Mouse (Mus musculus): ENCODE data around the gene Prkca. TPM values are rescaled to one million over a fixed set of nuclear protein-coding genes. Genes with fewer than 3 reads are reported as not detected.

Gene Prkca
- polyA plus RNA-seq, 1 experiment from 2014 or later = 5.3 TPM

GRCm38 (mm10) chr11:108112437-108112836 lies 231.3 kb downstream of the Prkca start:
- ATAC-seq (no peak), DNase-seq (ENCODE audit: low spot score) (no peak)
- WGBS = 48% methylated on average over 3 of the region's 3 CpGs
- Histone ChIP-seq H3K9ac (ENCODE audit: low read length) (no peak overlapping the region), H3K4me2 (ENCODE audit: low read length) (no peak overlapping the region), H3K4me1 (ENCODE audit: control insufficient read depth, insufficient read depth, low read length) (no peaks in the 10 kb centered on the region), H3K9me3 (replicated peaks; ENCODE audit: control insufficient read depth, low read length) (no peaks in the 10 kb centered on the region), H3K27ac (ENCODE audit: low read depth, low read length) (no peak overlapping the region), H3K36me3 (ENCODE audit: control insufficient read depth, insufficient read depth, low read length) (no peaks in the 10 kb centered on the region), H3K27me3 (replicated peaks; ENCODE audit: control insufficient read depth, insufficient read depth, low read length) (no peaks in the 10 kb centered on the region), H3K4me3 (ENCODE audit: low read depth, low read length) (no peak overlapping the region)

GRCm38 (mm10) chr11:108104085-108104484 lies 239.6 kb downstream of the Prkca start:
- H3K36me3 ChIP-seq (ENCODE audit: control insufficient read depth, insufficient read depth, low read length) = no peaks in the 10 kb centered on the region
- H3K9me3 ChIP-seq (replicated peaks; ENCODE audit: control insufficient read depth, low read length) = no peaks in the 10 kb centered on the region
- no peak overlapping the region for H3K4me2 ChIP-seq (ENCODE audit: low read length)
- H3K9ac ChIP-seq (ENCODE audit: low read length) = no peak overlapping the region
- no peaks in the 10 kb centered on the region for H3K27me3 ChIP-seq (replicated peaks; ENCODE audit: control insufficient read depth, insufficient read depth, low read length)
- WGBS = 96% methylated on average over 6 of the region's 6 CpGs
- H3K4me3 ChIP-seq (ENCODE audit: low read depth, low read length) = no peak overlapping the region
- ATAC-seq (no peak), DNase-seq (ENCODE audit: low spot score) (no peak)
- H3K27ac ChIP-seq (ENCODE audit: low read depth, low read length) = no peak overlapping the region
- no peaks in the 10 kb centered on the region for H3K4me1 ChIP-seq (ENCODE audit: control insufficient read depth, insufficient read depth, low read length)

- DNase-seq (ENCODE audit: low spot score) (no peak), ATAC-seq (no peak)
- WGBS = 87% methylated on average over 8 of the region's 8 CpGs
- Histone ChIP-seq H3K9ac (ENCODE audit: low read length) (no peak overlapping the region), H3K27me3 (replicated peaks; ENCODE audit: control insufficient read depth, insufficient read depth, low read length) (no peaks in the 10 kb centered on the region), H3K4me3 (ENCODE audit: low read depth, low read length) (no peak overlapping the region), H3K9me3 (replicated peaks; ENCODE audit: control insufficient read depth, low read length) (no peaks in the 10 kb centered on the region), H3K27ac (ENCODE audit: low read depth, low read length) (no peak overlapping the region), H3K4me2 (ENCODE audit: low read length) (no peak overlapping the region), H3K4me1 (ENCODE audit: control insufficient read depth, insufficient read depth, low read length) (no peaks in the 10 kb centered on the region), H3K36me3 (ENCODE audit: control insufficient read depth, insufficient read depth, low read length) (no peaks in the 10 kb centered on the region)
Measured at GRCm38 (mm10) chr11:108101280-108101950, 242.3 kb downstream of the Prkca start.

- no peak overlapping the region for H3K4me2 ChIP-seq (ENCODE audit: low read length)
- H3K27me3 ChIP-seq (replicated peaks; ENCODE audit: control insufficient read depth, insufficient read depth, low read length) = no peaks in the 10 kb centered on the region
- H3K4me1 ChIP-seq (ENCODE audit: control insufficient read depth, insufficient read depth, low read length) = no peaks in the 10 kb centered on the region
- WGBS = 90% methylated on average over 7 of the region's 7 CpGs
- no peaks in the 10 kb centered on the region for H3K9me3 ChIP-seq (replicated peaks; ENCODE audit: control insufficient read depth, low read length)
- H3K36me3 ChIP-seq (ENCODE audit: control insufficient read depth, insufficient read depth, low read length) = no peaks in the 10 kb centered on the region
- no peak overlapping the region for H3K4me3 ChIP-seq (ENCODE audit: low read depth, low read length)
- DNase-seq (ENCODE audit: low spot score) (no peak), ATAC-seq (no peak)
- no peak overlapping the region for H3K27ac ChIP-seq (ENCODE audit: low read depth, low read length)
- no peak overlapping the region for H3K9ac ChIP-seq (ENCODE audit: low read length)
Measured at GRCm38 (mm10) chr11:108098306-108098705, 245.4 kb downstream of the Prkca start.

GRCm38 (mm10) chr11:108094796-108095195 lies 248.9 kb downstream of the Prkca start:
- Histone ChIP-seq H3K9ac (ENCODE audit: low read length) (no peak overlapping the region), H3K4me1 (ENCODE audit: control insufficient read depth, insufficient read depth, low read length) (peaks cover 3% of the 10 kb centered on the region), H3K4me2 (ENCODE audit: low read length) (no peak overlapping the region), H3K36me3 (ENCODE audit: control insufficient read depth, insufficient read depth, low read length) (no peaks in the 10 kb centered on the region), H3K27me3 (replicated peaks; ENCODE audit: control insufficient read depth, insufficient read depth, low read length) (no peaks in the 10 kb centered on the region), H3K9me3 (replicated peaks; ENCODE audit: control insufficient read depth, low read length) (no peaks in the 10 kb centered on the region), H3K27ac (ENCODE audit: low read depth, low read length) (no peak overlapping the region), H3K4me3 (ENCODE audit: low read depth, low read length) (no peak overlapping the region)
- no peak for DNase-seq (ENCODE audit: low spot score)
- 87% methylated on average over 5 of the region's 5 CpGs for WGBS
- no peak for ATAC-seq

- Histone ChIP-seq H3K27me3 (replicated peaks; ENCODE audit: control insufficient read depth, insufficient read depth, low read length) (no peaks in the 10 kb centered on the region), H3K9me3 (replicated peaks; ENCODE audit: control insufficient read depth, low read length) (no peaks in the 10 kb centered on the region), H3K27ac (ENCODE audit: low read depth, low read length) (no peak overlapping the region), H3K4me1 (ENCODE audit: control insufficient read depth, insufficient read depth, low read length) (peaks cover 3% of the 10 kb centered on the region), H3K9ac (ENCODE audit: low read length) (no peak overlapping the region), H3K4me3 (ENCODE audit: low read depth, low read length) (no peak overlapping the region), H3K36me3 (ENCODE audit: control insufficient read depth, insufficient read depth, low read length) (no peaks in the 10 kb centered on the region), H3K4me2 (ENCODE audit: low read length) (no peak overlapping the region)
- WGBS = 95% methylated on average over 4 of the region's 4 CpGs
- DNase-seq (ENCODE audit: low spot score) (no peak), ATAC-seq (no peak)
Measured at GRCm38 (mm10) chr11:108093248-108093647, 250.5 kb downstream of the Prkca start.

- WGBS = 90% methylated on average over 3 of the region's 3 CpGs
- H3K36me3 ChIP-seq (ENCODE audit: control insufficient read depth, insufficient read depth, low read length) = no peaks in the 10 kb centered on the region
- no peak overlapping the region for H3K27ac ChIP-seq (ENCODE audit: low read depth, low read length)
- ATAC-seq (no peak), DNase-seq (ENCODE audit: low spot score) (no peak)
- H3K9ac ChIP-seq (ENCODE audit: low read length) = no peak overlapping the region
- H3K4me1 ChIP-seq (ENCODE audit: control insufficient read depth, insufficient read depth, low read length) = peaks cover 3% of the 10 kb centered on the region
- H3K9me3 ChIP-seq (replicated peaks; ENCODE audit: control insufficient read depth, low read length) = no peaks in the 10 kb centered on the region
- H3K27me3 ChIP-seq (replicated peaks; ENCODE audit: control insufficient read depth, insufficient read depth, low read length) = no peaks in the 10 kb centered on the region
- no peak overlapping the region for H3K4me2 ChIP-seq (ENCODE audit: low read length)
- H3K4me3 ChIP-seq (ENCODE audit: low read depth, low read length) = no peak overlapping the region
Measured at GRCm38 (mm10) chr11:108091238-108091637, 252.5 kb downstream of the Prkca start.

- Histone ChIP-seq H3K4me2 (ENCODE audit: low read length) (no peak overlapping the region), H3K27ac (ENCODE audit: low read depth, low read length) (no peak overlapping the region), H3K27me3 (replicated peaks; ENCODE audit: control insufficient read depth, insufficient read depth, low read length) (no peaks in the 10 kb centered on the region), H3K36me3 (ENCODE audit: control insufficient read depth, insufficient read depth, low read length) (no peaks in the 10 kb centered on the region), H3K9ac (ENCODE audit: low read length) (no peak overlapping the region), H3K9me3 (replicated peaks; ENCODE audit: control insufficient read depth, low read length) (no peaks in the 10 kb centered on the region), H3K4me3 (ENCODE audit: low read depth, low read length) (no peak overlapping the region), H3K4me1 (ENCODE audit: control insufficient read depth, insufficient read depth, low read length) (peaks cover 3% of the 10 kb centered on the region)
- DNase-seq (ENCODE audit: low spot score) (no peak), ATAC-seq (no peak)
- WGBS = 42% methylated on average over 8 of the region's 8 CpGs
Measured at GRCm38 (mm10) chr11:108090706-108091105, 253.0 kb downstream of the Prkca start.

- no peaks in the 10 kb centered on the region for H3K9me3 ChIP-seq (replicated peaks; ENCODE audit: control insufficient read depth, low read length)
- H3K4me1 ChIP-seq (ENCODE audit: control insufficient read depth, insufficient read depth, low read length) = peaks cover 3% of the 10 kb centered on the region
- ATAC-seq (no peak), DNase-seq (ENCODE audit: low spot score) (no peak)
- H3K36me3 ChIP-seq (ENCODE audit: control insufficient read depth, insufficient read depth, low read length) = no peaks in the 10 kb centered on the region
- H3K4me2 ChIP-seq (ENCODE audit: low read length) = no peak overlapping the region
- H3K9ac ChIP-seq (ENCODE audit: low read length) = no peak overlapping the region
- no peak overlapping the region for H3K4me3 ChIP-seq (ENCODE audit: low read depth, low read length)
- 92% methylated on average over 5 of the region's 5 CpGs for WGBS
- H3K27me3 ChIP-seq (replicated peaks; ENCODE audit: control insufficient read depth, insufficient read depth, low read length) = no peaks in the 10 kb centered on the region
- H3K27ac ChIP-seq (ENCODE audit: low read depth, low read length) = no peak overlapping the region
Measured at GRCm38 (mm10) chr11:108088063-108088462, 255.7 kb downstream of the Prkca start.
